Mouse (Mus musculus) limb, embryonic 13.5 days (tissue): ENCODE results near the gene Pxn. TPM values are rescaled to one million over a fixed set of nuclear protein-coding genes. Genes with fewer than 3 reads are reported as not detected.
"Not testable (repeated sequence)": the region's sequence is repeated elsewhere in the genome, so short reads cannot be mapped to it uniquely, and the experiment has no call there.

Experiments
- ATAC-seq: fragments of 200-750 bp; cut with Nextera tagmentation; 2 replicates; pipeline ENCODE4 v1.8.0; 2017; ENCODE audit warnings: low read depth, moderate number of reproducible peaks, moderate TSS enrichment; ENCODE audit not compliant: low FRiP score
- H3K27ac ChIP-seq: fragments of 300-500 bp; sonication (generic); 2 replicates; pipeline ENCODE4 v1.5.1; 2015; ENCODE audit warnings: inconsistent platforms, mild to moderate bottlenecking, moderate library complexity
- H3K27me3 ChIP-seq: fragments of 300-500 bp; sonication (generic); 2 replicates; pipeline ENCODE4 v1.6.1; 2015; ENCODE audit warnings: mild to moderate bottlenecking, inconsistent platforms
- H3K36me3 ChIP-seq: fragments of 300-500 bp; sonication (generic); 2 replicates; pipeline ENCODE4 v1.6.1; 2015; ENCODE audit warnings: inconsistent platforms, mild to moderate bottlenecking, moderate library complexity
- H3K4me1 ChIP-seq: fragments of 300-500 bp; sonication (generic); 2 replicates; pipeline ENCODE4 v1.6.1; 2015; ENCODE audit warnings: inconsistent platforms
- H3K4me2 ChIP-seq: fragments of 300-500 bp; sonication (generic); replicated peaks from 2 replicates; pipeline ENCODE4 v1.6.1; 2015; ENCODE audit warnings: inconsistent platforms, mild to moderate bottlenecking, moderate library complexity
- H3K4me3 ChIP-seq: fragments of 300-500 bp; sonication (generic); 2 replicates; pipeline ENCODE4 v1.5.1; 2015; ENCODE audit warnings: moderate library complexity, mild to moderate bottlenecking, inconsistent platforms
- H3K9ac ChIP-seq: fragments of 300-500 bp; sonication (generic); 2 replicates; pipeline ENCODE4 v1.6.1; 2015; ENCODE audit warnings: mild to moderate bottlenecking, inconsistent platforms
- H3K9me3 ChIP-seq: fragments of 300-500 bp; sonication (generic); 2 replicates; pipeline ENCODE4 v1.6.1; 2016; ENCODE audit warnings: inconsistent platforms
- whole genome bisulfite sequencing: fragments of 180-500 bp; shearing (Covaris S2); methylation state at CpG from one replicate; pipeline ENCODE4 v1.1.7; 2015; 5-methylcytosine and 5-hydroxymethylcytosine counted together
- polyA plus RNA-seq: library from polyadenylated mRNA; unstranded; fragments of >200 nt; fragmentation: Nextera tagmentation; extraction: Ambion mirVana; gene quantifications from 2 replicates; pipeline ENCODE4 v1.2.1, GENCODE M21; 2015

Pxn gene
- polyA plus RNA-seq, 1 experiment from 2014 or later = 54.0 TPM

DNA sequence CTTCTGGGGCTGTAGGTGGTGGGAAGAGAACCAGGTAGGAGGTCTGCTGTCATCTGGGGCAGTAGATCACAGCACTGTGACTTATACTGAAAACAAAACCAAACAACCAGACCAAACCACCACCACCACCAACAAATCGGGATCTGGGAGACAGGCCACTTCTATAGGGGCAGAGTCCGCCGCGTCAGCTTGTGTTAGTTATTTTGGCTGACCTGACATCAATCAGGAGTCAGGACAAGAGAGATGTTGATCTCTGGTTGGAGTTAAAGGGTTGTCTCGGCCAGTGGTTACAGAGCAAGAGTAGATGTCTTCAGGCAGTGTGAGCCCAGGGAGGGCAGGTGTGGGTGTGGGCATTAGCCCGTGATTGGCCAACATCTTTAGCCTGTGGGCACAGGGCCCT lies 7.9 kb downstream of the Pxn start:
- Histone ChIP-seq H3K27me3 (no peaks in the 10 kb centered on the region), H3K36me3 (peaks cover 36% of the 10 kb centered on the region), H3K4me2 (peak overlapping the region; percentile 57), H3K4me3 (peak overlapping the region; percentile 10; the same call in 1 of the 2 replicates), H3K9ac (peak overlapping the region; percentile 53; the same call in 1 of the 2 replicates), H3K4me1 (peaks cover 55% of the 10 kb centered on the region), H3K9me3 (no peaks in the 10 kb centered on the region), H3K27ac (peak overlapping the region; percentile 93)
- 0 out of 2 replicates have a peak, but pooled peaks have one; percentile 3 for ATAC-seq
- WGBS = 66% methylated on average over 6 of the region's 6 CpGs

DNA sequence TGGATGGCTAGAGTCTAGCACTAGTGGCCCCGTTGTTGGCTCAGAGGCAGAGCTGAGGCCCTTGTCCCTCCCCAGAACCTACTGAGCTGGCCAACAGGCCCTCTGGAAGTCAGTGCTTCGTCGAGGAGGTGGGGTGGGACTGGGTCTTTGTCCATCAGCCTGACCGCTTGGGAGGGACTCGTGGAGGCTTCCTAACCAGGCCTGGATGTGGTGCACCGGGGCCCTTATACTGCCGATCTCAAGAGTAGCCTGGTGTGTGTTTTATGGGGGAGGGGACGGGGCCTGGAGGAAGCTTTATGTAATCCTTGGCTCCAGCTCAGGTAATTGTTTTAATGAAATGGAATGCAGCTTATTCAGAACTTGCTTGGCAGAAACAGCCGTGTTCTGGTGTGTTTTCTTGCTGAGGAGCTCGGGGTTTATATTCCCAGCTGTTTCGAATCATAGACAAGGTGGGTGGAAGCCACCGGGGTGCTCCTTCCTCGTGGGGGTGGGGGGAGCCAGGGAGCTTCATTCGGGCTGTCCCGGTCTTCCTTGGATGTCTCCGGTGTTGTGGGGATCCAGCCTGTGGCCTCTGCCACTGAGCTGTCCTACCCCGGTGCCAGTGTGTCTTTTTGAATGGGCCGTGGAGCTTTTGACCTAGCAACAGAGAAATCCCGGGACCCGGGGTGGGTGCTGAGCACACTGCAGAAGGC lies 8.6 kb downstream of the Pxn start:
- peak overlapping the region; percentile 93 for H3K27ac ChIP-seq
- H3K36me3 ChIP-seq = peaks cover 36% of the 10 kb centered on the region
- H3K27me3 ChIP-seq = no peaks in the 10 kb centered on the region
- peaks cover 50% of the 10 kb centered on the region for H3K4me1 ChIP-seq
- peak overlapping the region; percentile 10 for H3K4me3 ChIP-seq
- 23% methylated on average over 20 of the region's 20 CpGs for whole genome bisulfite sequencing
- no peaks in the 10 kb centered on the region for H3K9me3 ChIP-seq
- peak overlapping the region; percentile 57 for H3K4me2 ChIP-seq
- peak overlapping the region; percentile 53 for H3K9ac ChIP-seq
- peak; percentile 83 for ATAC-seq

DNA sequence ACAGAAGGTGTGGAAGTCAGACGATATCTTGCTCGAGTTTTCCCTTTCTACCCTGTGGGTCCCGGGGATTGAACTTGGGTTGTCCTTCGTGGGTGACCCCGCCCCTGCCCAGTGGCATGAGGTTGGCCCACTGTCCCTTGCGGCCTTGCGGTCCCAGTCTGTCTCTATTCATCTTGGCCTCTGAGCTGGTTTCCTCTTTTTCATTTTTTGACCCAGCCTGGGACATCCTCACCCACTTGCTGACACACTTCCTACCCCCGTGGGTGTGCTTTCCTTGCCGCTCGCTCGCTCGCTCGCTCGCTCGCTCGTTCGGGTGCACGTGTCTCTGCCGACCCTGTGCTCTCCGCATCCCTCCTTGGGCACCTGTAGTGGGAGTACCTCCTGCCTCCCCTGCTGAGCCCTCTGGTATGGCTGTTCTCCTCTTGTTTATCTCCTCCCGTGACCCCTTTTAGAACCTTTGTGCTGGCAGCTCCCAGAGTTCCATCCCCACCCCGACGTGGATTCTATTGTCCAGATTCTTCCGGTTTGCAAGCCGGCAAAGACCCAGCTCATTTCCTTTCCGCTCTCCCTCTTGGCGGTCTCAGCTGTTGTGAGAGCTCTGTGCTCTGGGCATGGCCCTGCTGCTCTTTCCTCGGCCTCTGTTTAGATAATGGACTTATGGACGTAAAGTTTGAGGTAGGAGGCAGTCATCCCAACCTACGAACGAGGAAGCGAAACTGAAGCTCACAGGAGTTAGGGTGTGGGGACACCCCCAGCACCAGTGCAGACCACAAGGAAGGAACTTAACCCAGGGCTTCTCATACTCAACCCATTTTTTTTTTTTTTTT lies 9.8 kb downstream of the Pxn start:
- Histone ChIP-seq H3K27me3 (no peaks in the 10 kb centered on the region), H3K9ac (no peak overlapping the region), H3K4me2 (no peak overlapping the region), H3K36me3 (peaks cover 39% of the 10 kb centered on the region), H3K4me3 (no peak overlapping the region), H3K27ac (peak overlapping the region; percentile 44; the same call in 1 of the 2 replicates), H3K9me3 (no peaks in the 10 kb centered on the region), H3K4me1 (peaks cover 50% of the 10 kb centered on the region)
- no peak for ATAC-seq
- WGBS = 87% methylated on average over 32 of the region's 32 CpGs

DNA sequence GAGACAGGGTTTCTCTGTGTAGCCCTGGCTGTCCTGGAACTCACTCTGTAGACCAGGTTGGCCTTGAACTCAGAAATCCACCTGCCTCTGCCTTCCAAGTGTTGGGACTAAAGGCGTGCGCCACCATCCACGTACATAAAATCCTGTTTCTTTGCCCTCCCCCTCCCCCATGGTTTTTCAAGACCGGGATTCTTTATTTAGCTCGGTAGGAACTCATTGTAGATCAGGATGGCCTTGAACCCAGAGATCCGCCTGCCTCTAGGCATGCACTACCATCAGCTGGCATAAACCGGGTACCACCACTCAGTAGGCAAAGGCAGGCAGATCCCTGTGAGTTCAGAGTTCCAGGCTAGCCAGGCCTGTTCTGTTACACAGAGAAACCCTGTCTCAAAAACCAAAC lies 10.4 kb downstream of the Pxn start:
- WGBS = 89% methylated on average over 7 of the region's 7 CpGs
- Histone ChIP-seq H3K4me1 (peaks cover 51% of the 10 kb centered on the region), H3K36me3 (peaks cover 39% of the 10 kb centered on the region), H3K9ac (no peak overlapping the region), H3K27me3 (no peaks in the 10 kb centered on the region), H3K4me2 (no peak overlapping the region), H3K27ac (no peak overlapping the region; the same call in 1 of the 2 replicates), H3K9me3 (no peaks in the 10 kb centered on the region), H3K4me3 (no peak overlapping the region)
- ATAC-seq = no peak

DNA sequence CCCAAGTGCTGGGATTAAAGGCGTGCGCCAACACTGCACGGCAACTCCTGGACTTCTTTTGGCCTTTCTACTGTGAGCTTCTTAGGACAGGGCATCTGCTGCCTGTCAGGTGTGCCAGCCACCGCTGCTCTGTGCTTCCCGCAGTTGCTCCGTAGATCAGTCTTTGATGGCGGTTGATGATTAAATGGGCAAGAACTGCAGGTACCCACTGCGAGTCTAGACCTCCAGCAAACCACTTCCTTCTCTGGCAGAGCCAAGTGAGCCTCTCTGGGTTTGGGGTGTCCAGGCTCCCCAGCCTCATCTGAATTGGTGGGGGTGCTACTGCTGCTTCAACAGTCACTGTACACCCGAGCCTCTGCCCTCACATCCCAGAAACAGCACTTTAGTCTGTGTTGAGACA lies 11.0 kb downstream of the Pxn start:
- ATAC-seq = no peak
- WGBS = 89% methylated on average over 9 of the region's 9 CpGs
- no peak overlapping the region for H3K27ac ChIP-seq
- no peaks in the 10 kb centered on the region for H3K27me3 ChIP-seq
- H3K4me2 ChIP-seq = no peak overlapping the region
- H3K36me3 ChIP-seq = peaks cover 36% of the 10 kb centered on the region
- no peak overlapping the region for H3K4me3 ChIP-seq
- peaks cover 54% of the 10 kb centered on the region for H3K4me1 ChIP-seq
- no peaks in the 10 kb centered on the region for H3K9me3 ChIP-seq
- no peak overlapping the region for H3K9ac ChIP-seq

DNA sequence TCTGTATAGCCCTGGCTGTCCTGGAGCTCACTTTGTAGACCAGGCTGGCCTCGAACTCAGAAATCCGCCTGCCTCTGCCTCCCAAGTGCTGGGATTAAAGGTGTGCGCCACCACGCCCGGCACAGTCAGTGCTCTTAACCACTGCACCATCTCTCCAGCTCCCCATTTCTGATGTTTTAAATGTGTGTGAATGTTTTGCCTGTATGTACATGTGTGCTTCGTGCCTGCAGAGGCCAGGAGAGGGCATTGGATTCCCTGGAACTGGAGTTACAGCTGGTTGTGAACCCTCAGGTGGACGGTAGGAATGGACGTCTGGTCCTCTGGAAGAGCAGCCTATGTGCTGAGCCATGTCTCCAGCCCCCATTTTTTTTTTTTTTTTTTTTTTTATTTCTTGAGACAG lies 11.7 kb downstream of the Pxn start:
- Histone ChIP-seq H3K36me3 (peaks cover 31% of the 10 kb centered on the region), H3K4me1 (peaks cover 59% of the 10 kb centered on the region)
- 97% methylated on average over 8 of the region's 8 CpGs for WGBS
- not testable (repeated sequence) for H3K9me3 ChIP-seq, ATAC-seq, H3K27ac ChIP-seq, H3K27me3 ChIP-seq, H3K4me3 ChIP-seq, H3K4me2 ChIP-seq, H3K9ac ChIP-seq

DNA sequence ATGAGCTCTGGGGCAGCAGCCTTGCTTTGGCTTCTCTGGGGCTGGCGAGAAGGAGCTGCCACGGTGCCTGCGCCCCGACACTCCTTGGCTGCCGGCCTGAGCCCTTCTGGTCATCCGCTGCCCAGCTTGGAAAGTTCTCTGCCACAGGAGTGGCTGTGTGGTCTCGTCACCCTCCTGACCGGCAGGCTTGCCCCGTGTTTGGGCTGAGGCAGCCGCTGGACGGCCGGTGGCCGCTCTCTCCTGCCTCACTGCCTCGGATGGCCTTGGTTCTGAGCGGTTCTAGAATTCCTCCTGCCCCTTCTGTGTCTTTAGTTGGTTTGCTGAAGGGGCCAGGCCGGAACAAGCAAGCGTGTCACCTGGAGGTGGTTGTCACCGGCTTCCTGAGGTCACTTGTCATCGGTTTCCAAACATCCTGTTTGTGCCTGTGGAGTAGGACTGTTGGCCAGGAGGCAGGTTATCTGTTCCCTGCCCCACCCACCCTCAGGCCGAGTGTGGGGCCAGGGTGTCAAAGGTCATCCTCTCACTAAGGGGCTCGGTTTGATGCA lies 13.9 kb downstream of the Pxn start:
- Histone ChIP-seq H3K9me3 (no peaks in the 10 kb centered on the region), H3K9ac (no peak overlapping the region)

DNA sequence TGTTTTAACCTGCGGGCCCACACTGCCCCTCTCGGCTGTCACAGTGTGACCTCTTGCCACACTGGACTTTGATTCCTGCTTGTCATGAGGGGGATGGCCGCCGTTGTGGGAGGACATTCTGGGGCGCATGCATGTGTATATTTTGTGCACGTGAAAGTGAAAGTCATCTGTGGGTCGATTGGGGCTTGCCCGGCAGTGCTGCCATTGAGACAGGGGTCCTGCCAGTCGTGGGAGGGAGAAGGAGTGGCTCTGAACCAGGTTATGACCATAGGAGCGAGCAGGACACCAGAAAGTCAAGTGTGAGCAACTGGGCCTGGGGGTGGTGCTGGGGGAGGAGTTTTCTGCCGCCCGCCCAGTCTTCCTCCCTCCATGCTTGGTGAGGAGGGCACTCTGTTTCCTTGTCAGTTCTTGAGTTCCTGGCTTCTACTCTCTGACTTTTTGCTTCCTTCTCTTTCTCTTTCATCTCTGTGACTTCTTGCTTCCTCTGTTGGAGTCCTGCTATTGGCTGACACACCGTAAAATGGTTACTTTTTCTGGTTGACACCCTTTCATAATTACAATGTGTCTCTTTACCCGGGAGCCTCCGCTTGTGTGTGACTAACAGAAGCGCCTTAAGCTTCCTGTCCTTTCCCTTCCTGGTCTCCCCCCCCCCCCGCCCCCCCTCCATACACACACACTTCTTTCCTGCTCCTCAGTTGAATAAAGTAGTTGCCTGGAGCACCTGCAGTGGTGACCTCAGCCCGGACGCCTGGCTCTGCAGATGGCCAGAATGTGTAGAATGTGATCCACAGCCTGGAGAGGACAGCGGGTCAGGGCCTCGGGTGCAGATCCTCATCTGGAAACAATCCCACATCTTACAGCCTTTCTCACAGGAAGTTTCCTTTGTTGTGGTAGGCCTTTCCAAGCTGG lies 15.3 kb downstream of the Pxn start:
- Histone ChIP-seq H3K36me3 (peaks cover 25% of the 10 kb centered on the region; the same call in 1 of the 2 replicates), H3K4me2 (0 out of 2 replicates have a peak overlapping the region, but pooled peaks have one; percentile 14), H3K9ac (no peak overlapping the region), H3K4me1 (peaks cover 62% of the 10 kb centered on the region), H3K9me3 (no peaks in the 10 kb centered on the region), H3K4me3 (no peak overlapping the region), H3K27me3 (no peaks in the 10 kb centered on the region), H3K27ac (peak overlapping the region; percentile 84)
- no peak for ATAC-seq
- 47% methylated on average over 20 of the region's 21 CpGs for WGBS

More for the DNA sequence above, 13.9 kb downstream of the Pxn start:
- no peak overlapping the region for H3K4me2 ChIP-seq
- peaks cover 29% of the 10 kb centered on the region for H3K36me3 ChIP-seq
- no peak for ATAC-seq
- peak overlapping the region; percentile 48; the same call in 1 of the 2 replicates for H3K27ac ChIP-seq
- peaks cover 59% of the 10 kb centered on the region for H3K4me1 ChIP-seq
- 67% methylated on average over 21 of the region's 21 CpGs for WGBS
- H3K27me3 ChIP-seq = no peaks in the 10 kb centered on the region
- H3K4me3 ChIP-seq = no peak overlapping the region

DNA sequence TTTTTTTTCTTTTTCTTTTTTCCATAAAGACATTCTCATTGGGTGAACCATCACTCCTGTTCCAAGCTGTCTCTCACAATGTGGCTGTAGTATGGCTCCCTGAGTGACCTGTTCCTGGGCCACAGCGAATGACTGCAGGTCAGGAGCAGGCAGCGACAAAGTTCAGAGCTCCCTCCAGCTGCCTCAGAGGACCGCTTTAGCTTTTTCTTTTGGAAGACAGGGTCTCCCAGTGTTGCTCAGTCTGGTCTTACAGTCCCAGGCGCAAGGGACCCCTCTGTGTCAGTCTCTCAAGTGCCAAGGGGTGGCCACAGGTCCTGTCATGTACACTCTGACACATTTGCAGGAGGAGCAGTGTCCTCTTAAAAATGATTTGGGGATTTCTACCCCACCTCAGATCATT lies 16.1 kb downstream of the Pxn start:
- H3K4me2 ChIP-seq = 0 out of 2 replicates have a peak overlapping the region, but pooled peaks have one; percentile 14
- H3K36me3 ChIP-seq = peaks cover 21% of the 10 kb centered on the region; the same call in 1 of the 2 replicates
- ATAC-seq = no peak
- no peaks in the 10 kb centered on the region for H3K9me3 ChIP-seq
- H3K9ac ChIP-seq = no peak overlapping the region
- 67% methylated on average over 4 of the region's 4 CpGs for WGBS
- peak overlapping the region; percentile 84 for H3K27ac ChIP-seq
- no peak overlapping the region for H3K4me3 ChIP-seq
- no peaks in the 10 kb centered on the region for H3K27me3 ChIP-seq
- H3K4me1 ChIP-seq = peaks cover 63% of the 10 kb centered on the region

DNA sequence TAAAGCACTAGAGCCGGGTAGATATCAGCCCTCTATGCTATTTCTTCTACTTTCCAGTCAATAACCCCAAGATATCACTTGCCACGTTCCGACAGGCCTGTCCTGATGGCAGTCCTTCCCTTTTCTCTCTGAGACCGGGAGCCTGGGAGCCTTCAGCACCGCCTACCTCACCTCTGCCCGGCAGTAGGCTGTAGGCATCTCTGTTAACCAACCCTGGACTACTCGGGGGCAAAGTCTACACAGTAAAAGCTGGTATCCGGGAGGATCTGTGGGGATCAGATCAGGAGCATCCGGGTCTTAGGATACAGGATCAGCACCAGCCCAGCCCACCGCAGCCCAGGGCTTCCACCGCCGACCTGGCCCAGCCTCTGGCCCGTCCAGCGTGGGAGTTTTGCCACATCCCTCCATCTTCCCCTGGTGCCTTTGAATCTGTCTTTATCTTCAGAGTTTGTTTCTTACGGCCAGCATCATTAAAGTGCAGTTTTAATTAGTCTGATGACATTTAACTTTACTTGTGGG lies 16.6 kb downstream of the Pxn start:
- peak overlapping the region; percentile 84 for H3K27ac ChIP-seq
- H3K9ac ChIP-seq = peak overlapping the region; percentile 19; the same call in 1 of the 2 replicates
- no peak overlapping the region for H3K4me3 ChIP-seq
- H3K4me2 ChIP-seq = no peak overlapping the region
- WGBS = 69% methylated on average over 15 of the region's 15 CpGs
- no peak for ATAC-seq
- peaks cover 19% of the 10 kb centered on the region; the same call in 1 of the 2 replicates for H3K36me3 ChIP-seq
- peaks cover 63% of the 10 kb centered on the region for H3K4me1 ChIP-seq
- no peaks in the 10 kb centered on the region for H3K27me3 ChIP-seq
- H3K9me3 ChIP-seq = no peaks in the 10 kb centered on the region

DNA sequence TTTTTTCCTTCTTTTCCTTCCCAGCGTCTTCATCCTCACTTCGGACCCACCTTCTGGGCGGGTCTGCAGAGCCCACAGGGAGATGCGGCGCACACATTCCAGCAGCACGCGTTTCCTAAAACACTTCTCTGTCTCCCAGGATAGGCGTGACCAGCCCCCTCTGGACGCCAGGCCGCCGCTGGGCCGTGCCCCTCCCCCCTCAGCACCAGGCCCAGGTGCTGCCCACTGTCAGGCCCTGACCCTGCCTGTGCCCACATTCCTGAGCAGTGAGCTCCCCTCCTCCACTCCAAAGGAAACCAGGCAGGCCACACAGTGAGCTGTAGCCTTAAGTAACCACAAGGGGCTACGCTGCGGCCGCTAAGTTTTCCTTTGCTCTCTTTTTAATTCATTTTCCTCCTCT lies 17.5 kb downstream of the Pxn start:
- peaks cover 11% of the 10 kb centered on the region; the same call in 1 of the 2 replicates for H3K36me3 ChIP-seq
- peak overlapping the region; percentile 20 for H3K4me3 ChIP-seq
- H3K4me1 ChIP-seq = peaks cover 67% of the 10 kb centered on the region
- H3K9ac ChIP-seq = peak overlapping the region; percentile 45; the same call in 1 of the 2 replicates
- 3% methylated on average over 15 of the region's 15 CpGs for WGBS
- ATAC-seq = peak; percentile 69
- peak overlapping the region; percentile 56 for H3K4me2 ChIP-seq
- no peaks in the 10 kb centered on the region for H3K27me3 ChIP-seq
- no peaks in the 10 kb centered on the region for H3K9me3 ChIP-seq
- peak overlapping the region; percentile 79 for H3K27ac ChIP-seq
